Mouse (Mus musculus) ES-Bruce4 (cell line): ENCODE measurements around the gene Klk12.

ENCODE experiments used
- CTCF ChIP-seq: IDR thresholded peaks from one replicate; pipeline ENCODE4 v1.8.1; 2011; ENCODE audit warnings: low read depth, low read length
- EP300 ChIP-seq: IDR thresholded peaks from 2 replicates; pipeline ENCODE4 v1.6.1; 2011; ENCODE audit warnings: low read depth, low read length; ENCODE audit not compliant: insufficient read depth
- POLR2A ChIP-seq: IDR thresholded peaks from one replicate; pipeline ENCODE4 v1.8.1; 2011; ENCODE audit warnings: low read length; ENCODE audit not compliant: insufficient read depth

DNA sequence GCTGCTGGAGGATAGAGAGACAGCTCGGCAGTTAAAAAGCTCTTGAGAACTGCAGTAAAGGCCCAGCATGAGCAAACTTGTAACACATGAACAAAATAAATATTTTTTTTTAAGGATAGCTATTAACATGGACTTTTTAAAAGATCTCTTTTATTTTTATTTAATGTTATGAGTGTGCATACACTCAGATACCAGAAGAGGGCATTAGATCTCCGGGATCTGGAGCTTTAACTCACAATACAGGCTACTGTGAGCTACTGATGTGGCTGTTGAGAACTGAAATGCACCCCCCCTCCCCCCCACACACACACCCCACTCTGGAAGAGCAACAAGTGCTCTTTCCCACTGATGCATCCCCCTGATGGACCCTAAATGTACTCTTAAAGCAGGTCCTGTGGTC lies 20.6 kb downstream of the Klk12 start:
- TF ChIP-seq CTCF (no peak), POLR2A (no peak), EP300 (no peak)
